Mouse (Mus musculus): ENCODE results near the gene Itga2.

Itga2 gene

GRCm38 (mm10) chr13:114887293-114887692 is 44.6 kb downstream of the Itga2 start:
- intact Hi-C loops (cut with DNase I): no loop called here

- intact Hi-C loops (cut with DNase I): no loop called here
Measured at GRCm38 (mm10) chr13:114885171-114885570, 46.7 kb downstream of the Itga2 start.

- intact Hi-C loops (cut with DNase I): no loop called here
Measured at GRCm38 (mm10) chr13:114878667-114879066, 53.2 kb downstream of the Itga2 start.

- intact Hi-C loops (cut with DNase I): no loop called here
Measured at GRCm38 (mm10) chr13:114876005-114876520, 55.8 kb downstream of the Itga2 start.

GRCm38 (mm10) chr13:114874738-114875137 is 57.2 kb downstream of the Itga2 start:
- intact Hi-C loops (cut with DNase I): no loop called here

- intact Hi-C loops (cut with DNase I): no loop called here
Measured at GRCm38 (mm10) chr13:114857525-114857924, 74.4 kb downstream of the Itga2 start.

GRCm38 (mm10) chr13:114856269-114856627 is 75.7 kb downstream of the Itga2 start:
- intact Hi-C loops (cut with DNase I): no loop called here

- intact Hi-C loops (cut with DNase I): no loop called here
Measured at GRCm38 (mm10) chr13:114855573-114856268, 76.2 kb downstream of the Itga2 start.

GRCm38 (mm10) chr13:114854428-114854827 is 77.5 kb downstream of the Itga2 start:
- intact Hi-C loops (cut with DNase I): no loop called here

GRCm38 (mm10) chr13:114854023-114854422 is 77.9 kb downstream of the Itga2 start:
- intact Hi-C loops (cut with DNase I): no loop called here

GRCm38 (mm10) chr13:114853152-114853551 is 78.7 kb downstream of the Itga2 start:
- intact Hi-C loops (cut with DNase I): no loop called here

- intact Hi-C loops (cut with DNase I): no loop called here
Measured at GRCm38 (mm10) chr13:114852264-114853111, 79.4 kb downstream of the Itga2 start.

GRCm38 (mm10) chr13:114848945-114849344 is 83.0 kb downstream of the Itga2 start:
- intact Hi-C loops (cut with DNase I): no loop called here

GRCm38 (mm10) chr13:114845804-114846203 is 86.1 kb downstream of the Itga2 start:
- intact Hi-C loops (cut with DNase I): no loop called here

- intact Hi-C loops (cut with DNase I): no loop called here
Measured at GRCm38 (mm10) chr13:114843318-114843717, 88.6 kb downstream of the Itga2 start.

- intact Hi-C loops (cut with DNase I): no loop called here
Measured at GRCm38 (mm10) chr13:114840545-114840944, 91.4 kb downstream of the Itga2 start.

- intact Hi-C loops (cut with DNase I): no loop called here
Measured at GRCm38 (mm10) chr13:114839098-114839497, 92.8 kb downstream of the Itga2 start.

- intact Hi-C loops (cut with DNase I): no loop called here
Measured at GRCm38 (mm10) chr13:114838535-114838990, 93.3 kb downstream of the Itga2 start.

GRCm38 (mm10) chr13:114837061-114837460 is 94.8 kb downstream of the Itga2 start:
- intact Hi-C loops (cut with DNase I): no loop called here

GRCm38 (mm10) chr13:114834580-114834979 is 97.3 kb downstream of the Itga2 start:
- intact Hi-C loops (cut with DNase I): no loop called here

- intact Hi-C loops (cut with DNase I): no loop called here
Measured at GRCm38 (mm10) chr13:114833351-114833750, 98.5 kb downstream of the Itga2 start.

GRCm38 (mm10) chr13:114832761-114833160 is 99.1 kb downstream of the Itga2 start:
- intact Hi-C loops (cut with DNase I): no loop called here

All from adrenal gland (tissue).